Mouse (Mus musculus) bone marrow, adult 2 months (tissue): Measurements from ENCODE around the gene Eif5a2. TPM values are rescaled to one million over a fixed set of nuclear protein-coding genes. Genes with fewer than 3 reads are reported as not detected.

ENCODE experiments used
- H3K27ac ChIP-seq: fragments of 200-500 bp; 2 replicates; pipeline ENCODE4 v1.5.1; 2012; ENCODE audit warnings: low read depth, mild to moderate bottlenecking, control low read depth, inconsistent platforms, low read length; ENCODE audit not compliant: control insufficient read depth, poor library complexity, insufficient read depth
- H3K4me1 ChIP-seq: fragments of 200-500 bp; 2 replicates; pipeline ENCODE4 v1.6.1; 2011; ENCODE audit warnings: low read length; ENCODE audit not compliant: control insufficient read depth, insufficient read depth
- H3K4me3 ChIP-seq: fragments of 200-500 bp; replicated peaks from 2 replicates; pipeline ENCODE3; 2011; ENCODE audit warnings: mild to moderate bottlenecking, low read depth, low read length, control low read depth; ENCODE audit not compliant: control insufficient read depth
- CTCF ChIP-seq: fragments of 200-500 bp; IDR thresholded peaks from 2 replicates; pipeline ENCODE4 v1.5.1; 2011; ENCODE audit warnings: low read length, control low read depth; ENCODE audit not compliant: control insufficient read depth, insufficient read depth
- POLR2A ChIP-seq: fragments of 200-500 bp; IDR thresholded peaks from 2 replicates; pipeline ENCODE4 v1.6.1; 2011; ENCODE audit warnings: low read depth, mild to moderate bottlenecking, control low read depth, low read length, borderline replicate concordance; ENCODE audit not compliant: control insufficient read depth
- WGBS: fragments of 180-500 bp; shearing (Covaris S2); methylation state at CpG from one replicate; pipeline ENCODE4 v1.1.7; 2018; 5-methylcytosine and 5-hydroxymethylcytosine counted together
- polyA plus RNA-seq: library from polyadenylated mRNA; stranded (reverse); fragments of >200 nt; gene quantifications from 2 replicates; pipeline ENCODE4 v1.2.4, GENCODE M21; 2011; ENCODE audit warnings: low replicate concordance; ENCODE audit not compliant: missing spikeins, insufficient read depth, insufficient read length

Gene Eif5a2
- polyA plus RNA-seq, 1 experiment: 1.5 TPM

DNA sequence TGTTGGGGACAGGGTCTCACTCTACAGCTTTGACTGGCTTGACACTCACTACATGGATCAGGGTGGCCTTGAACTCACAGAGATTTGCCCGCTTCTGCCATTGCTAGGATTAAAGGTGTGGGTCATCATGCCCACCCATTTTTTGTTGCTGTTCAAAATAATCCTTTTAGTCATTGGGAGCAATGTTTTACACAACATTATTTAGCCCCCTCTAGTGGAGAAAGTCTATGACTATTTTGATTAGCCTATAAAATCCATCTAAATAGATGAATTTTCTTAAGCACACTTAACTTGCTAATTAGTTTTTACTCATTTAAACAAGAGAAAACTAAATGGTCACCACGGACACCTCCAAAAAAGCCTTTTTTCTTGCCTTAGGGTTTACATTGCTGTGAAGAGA lies 46.5 kb downstream of the Eif5a2 start:
- Histone ChIP-seq H3K4me1 (no peaks in the 10 kb centered on the region), H3K4me3 (no peak overlapping the region), H3K27ac (no peak overlapping the region)
- WGBS: 78% methylated on average over 2 of the region's 2 CpGs
- TF ChIP-seq POLR2A: no peak
- TF ChIP-seq CTCF: no peak

DNA sequence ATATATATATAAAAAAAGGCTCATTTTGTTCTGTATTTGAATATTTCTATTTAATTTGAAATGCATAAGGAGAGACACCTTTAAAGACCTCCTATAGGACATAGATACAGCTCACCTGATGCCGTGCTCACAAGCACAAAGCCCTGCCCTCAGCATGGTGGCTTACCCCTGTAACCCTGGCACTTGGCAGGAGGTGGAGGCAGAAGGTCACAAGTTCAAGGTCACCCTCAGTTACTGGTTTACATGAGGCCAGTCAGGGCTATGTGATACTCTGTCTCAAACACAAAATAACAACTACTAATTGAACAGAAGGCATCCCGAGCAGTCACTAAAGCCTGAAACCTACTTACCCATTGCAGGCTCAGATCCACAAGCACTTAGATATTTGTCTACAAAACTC lies 48.4 kb downstream of the Eif5a2 start:
- no peak for TF ChIP-seq POLR2A
- TF ChIP-seq CTCF: no peak
- Histone ChIP-seq H3K4me3 (no peak overlapping the region), H3K4me1 (no peaks in the 10 kb centered on the region), H3K27ac (no peak overlapping the region)
- WGBS: 80% methylated on average over 2 of the region's 2 CpGs

DNA sequence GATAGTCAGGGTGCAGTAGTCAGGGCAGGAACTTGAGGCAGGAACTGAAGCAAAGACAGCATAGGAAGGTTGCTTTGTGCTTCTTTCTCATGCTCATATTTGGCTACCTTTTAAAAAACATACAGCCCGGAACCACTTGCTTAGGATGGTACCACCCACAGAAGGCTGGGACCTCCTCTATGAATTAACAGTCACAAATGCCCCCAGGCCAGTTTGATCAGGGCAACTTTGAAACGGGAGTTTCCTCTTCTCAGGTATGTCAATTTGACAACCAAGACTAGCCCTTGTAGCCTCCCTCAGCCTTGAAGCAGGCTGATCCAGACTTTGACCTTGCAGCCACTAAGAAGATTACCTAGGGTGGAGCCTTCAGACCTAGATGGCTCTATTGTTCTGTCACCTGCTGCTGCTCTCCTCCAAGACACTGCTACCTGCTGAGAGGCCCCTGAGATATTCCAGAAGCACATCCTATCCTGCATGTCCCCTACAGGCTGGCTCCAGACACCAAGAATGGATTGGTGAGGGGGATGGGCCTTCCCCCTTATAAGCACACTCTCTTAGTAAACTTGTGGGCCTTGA lies 55.8 kb downstream of the Eif5a2 start:
- 64% methylated on average over 2 of the region's 2 CpGs for WGBS
- TF ChIP-seq CTCF (no peak), POLR2A (no peak)

DNA sequence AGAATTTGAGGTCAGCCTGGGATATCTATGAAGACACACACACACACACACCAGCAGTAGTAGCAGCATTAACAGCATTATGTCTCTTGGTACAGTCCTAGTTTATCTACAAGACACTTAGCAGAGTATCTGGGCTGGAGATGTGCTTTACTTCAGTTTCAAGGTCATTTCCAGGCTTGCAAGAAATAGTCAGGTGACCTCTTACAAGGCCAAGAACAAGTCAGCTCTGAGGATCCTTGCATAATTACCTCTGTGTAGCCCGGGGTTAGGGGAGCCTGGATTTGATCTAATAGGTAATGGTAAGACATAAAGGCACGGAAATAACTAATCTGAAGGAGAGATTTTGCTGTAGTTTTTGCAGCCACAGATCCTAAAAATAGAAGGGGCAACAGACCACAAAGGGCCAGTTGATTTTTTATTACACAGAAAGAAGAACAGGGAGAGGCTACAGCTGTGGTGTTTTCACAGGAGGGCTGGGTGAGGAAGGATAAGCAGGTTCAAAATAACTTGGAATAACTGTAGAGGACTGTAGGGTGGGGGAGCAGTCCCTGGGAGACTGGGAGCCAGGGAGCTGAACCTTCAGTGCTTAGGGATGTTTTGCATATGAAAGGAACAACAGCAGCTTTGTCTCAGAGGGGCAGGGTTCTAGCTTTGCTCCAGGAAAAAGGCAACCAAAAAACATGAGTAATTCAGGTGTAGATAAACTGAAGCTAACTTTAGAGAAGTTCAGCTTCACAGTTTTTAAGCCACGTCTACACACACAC lies 61.0 kb downstream of the Eif5a2 start:
- Histone ChIP-seq H3K4me3 (no peak overlapping the region), H3K4me1 (no peaks in the 10 kb centered on the region; the same call in 1 of the 2 replicates), H3K27ac (no peak overlapping the region)
- WGBS: 13% methylated on average over 3 of the region's 3 CpGs
- TF ChIP-seq CTCF: no peak
- no peak for TF ChIP-seq POLR2A

More for the DNA sequence above, 55.8 kb downstream of the Eif5a2 start:
- H3K4me1 ChIP-seq: no peaks in the 10 kb centered on the region
- H3K27ac ChIP-seq: no peak overlapping the region
- H3K4me3 ChIP-seq: no peak overlapping the region

DNA sequence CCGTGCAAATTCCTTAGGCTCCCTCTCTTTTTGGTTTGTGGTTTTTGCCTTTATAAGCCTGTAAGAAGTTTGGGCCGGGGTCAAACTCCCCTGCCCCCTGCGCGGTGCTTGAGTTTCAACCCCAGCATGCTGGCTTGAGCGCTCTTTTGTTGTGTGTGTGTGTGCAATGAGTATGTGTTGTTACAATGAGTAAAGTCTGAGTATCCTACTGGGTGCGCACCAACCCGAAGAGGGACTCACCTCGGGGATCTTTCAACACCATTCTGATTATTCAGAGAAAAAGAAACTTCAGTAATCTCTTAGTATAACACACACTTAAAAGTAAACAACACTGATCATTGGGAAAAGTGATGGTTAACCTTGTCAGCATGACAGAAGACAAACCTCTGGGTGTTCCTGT lies 62.2 kb downstream of the Eif5a2 start:
- TF ChIP-seq POLR2A: no peak
- TF ChIP-seq CTCF: no peak
- Histone ChIP-seq H3K4me3 (no peak overlapping the region), H3K4me1 (no peaks in the 10 kb centered on the region; the same call in 1 of the 2 replicates), H3K27ac (no peak overlapping the region)
- WGBS: 65% methylated on average over 8 of the region's 8 CpGs

DNA sequence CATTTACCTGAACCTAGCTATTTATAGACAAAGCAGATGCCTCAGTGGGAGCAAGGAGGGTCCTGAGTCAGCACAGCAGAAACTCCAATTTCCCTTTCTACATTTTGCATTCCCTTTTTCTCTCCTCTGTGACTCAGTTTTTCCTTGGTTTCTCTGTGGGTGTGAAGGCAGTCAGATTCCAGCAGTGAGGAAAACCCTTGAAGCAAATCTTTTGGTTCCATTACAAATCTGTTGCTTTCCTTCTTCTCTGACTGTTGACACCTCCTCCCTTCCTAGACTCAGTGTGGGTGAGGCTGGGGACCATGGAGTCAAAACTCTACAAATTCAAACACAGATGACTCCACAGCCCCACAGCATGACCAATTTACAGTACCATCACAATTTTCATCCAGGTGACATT lies 66.0 kb downstream of the Eif5a2 start:
- TF ChIP-seq CTCF (no peak), POLR2A (no peak)
- Histone ChIP-seq H3K4me3 (no peak overlapping the region), H3K27ac (no peak overlapping the region), H3K4me1 (no peaks in the 10 kb centered on the region; the same call in 1 of the 2 replicates)

Other genes with a start within 250 kb of the Eif5a2 start
- gene Slc2a2, start 83.4 kb upstream of the Eif5a2 start, polyA plus RNA-seq: 1.8 TPM in 1 of 2 replicates, not detected in the other
- 209 and 315 TPM in 2 replicates for gene Rpl22l1, start 24.2 kb downstream of the Eif5a2 start, polyA plus RNA-seq
- gene Gm1527, start 111.3 kb downstream of the Eif5a2 start, polyA plus RNA-seq: not detected in 2 replicates